Mouse (Mus musculus): ENCODE results near the gene Zfp273.
"Not testable (repeated sequence)": the region's sequence is repeated elsewhere in the genome, so short reads cannot be mapped to it uniquely, and the experiment has no call there.

The Zfp273 gene

DNA sequence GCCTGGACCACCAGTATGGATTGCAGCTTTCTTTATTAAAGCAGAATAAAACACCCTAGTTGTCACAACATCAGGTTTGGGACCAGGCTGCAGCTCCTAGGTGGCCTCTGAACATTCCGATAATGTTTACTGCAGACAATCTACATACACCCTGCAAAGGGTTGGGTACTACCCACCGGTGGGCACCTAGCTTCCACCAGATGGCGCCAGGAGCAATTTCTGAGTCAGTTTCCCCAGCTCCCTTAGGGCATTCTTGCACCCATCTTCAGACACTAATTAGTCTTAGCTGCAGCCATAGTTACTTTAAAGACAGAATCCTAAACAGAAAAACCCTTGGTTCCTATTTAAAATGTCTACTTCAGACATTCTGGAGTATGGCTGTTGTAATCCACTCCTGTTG is 54.4 kb downstream of the Zfp273 start:
- no peak for DNase-seq (ENCODE audit: low read depth, low spot score)

DNA sequence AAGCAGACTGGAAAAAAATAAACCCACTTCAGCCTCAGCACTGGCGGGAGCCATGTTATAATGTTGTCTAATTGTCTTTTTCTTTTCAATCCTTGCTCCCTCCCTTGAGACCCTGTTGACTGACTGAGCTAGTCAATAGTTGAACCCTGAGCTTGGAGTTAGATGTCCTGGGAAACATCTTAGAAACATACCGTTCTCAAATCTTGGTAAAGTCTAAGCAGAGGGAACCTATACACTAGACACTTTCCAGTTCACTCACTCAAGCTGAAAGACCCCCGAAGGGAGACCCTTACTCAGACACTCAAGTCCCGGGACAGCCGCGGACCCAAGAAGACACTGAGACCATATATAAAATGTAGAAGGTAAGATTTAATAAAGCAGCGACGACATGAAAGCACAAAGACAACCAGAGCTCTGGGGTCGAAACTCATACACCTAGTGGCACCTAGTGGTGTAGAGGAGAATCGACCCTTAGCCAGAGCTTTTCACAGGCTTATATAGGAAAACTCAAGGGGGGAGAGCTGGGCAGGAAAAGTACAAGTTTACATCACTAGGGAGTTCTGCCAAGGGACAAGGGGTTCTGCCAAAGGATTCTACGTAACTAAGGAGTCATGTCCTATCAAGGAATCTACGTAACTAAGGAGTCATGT is 62.6 kb downstream of the Zfp273 start:
- not testable (repeated sequence) for DNase-seq (ENCODE audit: low read depth, low spot score)
